Mouse (Mus musculus): ENCODE results near the gene Lingo2. TPM values are rescaled to one million over a fixed set of nuclear protein-coding genes. Genes with fewer than 3 reads are reported as not detected.
A peak's percentile ranks its signal among the peaks of the same experiment; 100 is the strongest.

The Lingo2 gene
- polyA plus RNA-seq, 1 experiment from 2014 or later = 1.0 TPM

- H3K9ac ChIP-seq (ENCODE audit: low read length) = no peak overlapping the region
- no peak overlapping the region for H3K4me3 ChIP-seq (ENCODE audit: low read depth, low read length)
- H3K4me1 ChIP-seq (replicated peaks; ENCODE audit: control insufficient read depth, insufficient read depth, low read length) = no peaks in the 10 kb centered on the region
- H3K9me3 ChIP-seq (ENCODE audit: control insufficient read depth, low read length) = no peaks in the 10 kb centered on the region
- no peak for ATAC-seq (replicated peaks; ENCODE audit: low FRiP score, low TSS enrichment, low read depth)
- H3K4me2 ChIP-seq (ENCODE audit: low read length) = no peak overlapping the region
- no peaks in the 10 kb centered on the region for H3K27me3 ChIP-seq (replicated peaks; ENCODE audit: control insufficient read depth, insufficient read depth, low read length)
- H3K36me3 ChIP-seq (ENCODE audit: control insufficient read depth, insufficient read depth, low read length) = no peaks in the 10 kb centered on the region
- H3K27ac ChIP-seq (ENCODE audit: low read depth) = no peak overlapping the region
- 93% methylated on average over 1 of the region's 1 CpGs for whole genome bisulfite sequencing
- no peak for DNase-seq (ENCODE audit: low spot score)
These were observed 646.3 kb downstream of the Lingo2 start for GRCm38 (mm10) chr4:36305228-36305627.

- H3K9ac ChIP-seq (ENCODE audit: low read length) = no peak overlapping the region
- H3K27me3 ChIP-seq (replicated peaks; ENCODE audit: control insufficient read depth, insufficient read depth, low read length) = no peaks in the 10 kb centered on the region
- H3K9me3 ChIP-seq (ENCODE audit: control insufficient read depth, low read length) = no peaks in the 10 kb centered on the region
- peak overlapping the region; percentile 18 for H3K4me3 ChIP-seq (ENCODE audit: low read depth, low read length)
- H3K4me1 ChIP-seq (replicated peaks; ENCODE audit: control insufficient read depth, insufficient read depth, low read length) = no peaks in the 10 kb centered on the region
- DNase-seq (ENCODE audit: low spot score) = no peak
- no peak for ATAC-seq (replicated peaks; ENCODE audit: low FRiP score, low TSS enrichment, low read depth)
- H3K27ac ChIP-seq (ENCODE audit: low read depth) = no peak overlapping the region
- peak overlapping the region; percentile 39 for H3K4me2 ChIP-seq (ENCODE audit: low read length)
- no peaks in the 10 kb centered on the region for H3K36me3 ChIP-seq (ENCODE audit: control insufficient read depth, insufficient read depth, low read length)
- 56% methylated on average over 8 of the region's 8 CpGs for WGBS
These were observed 661.9 kb downstream of the Lingo2 start for GRCm38 (mm10) chr4:36289701-36290053.

- H3K27me3 ChIP-seq (replicated peaks; ENCODE audit: control insufficient read depth, insufficient read depth, low read length) = no peaks in the 10 kb centered on the region
- peak overlapping the region; percentile 18 for H3K4me3 ChIP-seq (ENCODE audit: low read depth, low read length)
- H3K27ac ChIP-seq (ENCODE audit: low read depth) = no peak overlapping the region; the same call in 1 of the 2 replicates
- no peaks in the 10 kb centered on the region for H3K9me3 ChIP-seq (ENCODE audit: control insufficient read depth, low read length)
- ATAC-seq (replicated peaks; ENCODE audit: low FRiP score, low TSS enrichment, low read depth) (no peak; the same call in 1 of the 2 replicates), DNase-seq (ENCODE audit: low spot score) (peak; percentile 68)
- H3K4me1 ChIP-seq (replicated peaks; ENCODE audit: control insufficient read depth, insufficient read depth, low read length) = no peaks in the 10 kb centered on the region
- H3K9ac ChIP-seq (ENCODE audit: low read length) = no peak overlapping the region
- H3K36me3 ChIP-seq (ENCODE audit: control insufficient read depth, insufficient read depth, low read length) = no peaks in the 10 kb centered on the region
- 9% methylated on average over 17 of the region's 17 CpGs for WGBS
- H3K4me2 ChIP-seq (ENCODE audit: low read length) = peak overlapping the region; percentile 39
These were observed 662.5 kb downstream of the Lingo2 start for GRCm38 (mm10) chr4:36288813-36289700.

- no peak overlapping the region for H3K27ac ChIP-seq (ENCODE audit: low read depth)
- ATAC-seq (replicated peaks; ENCODE audit: low FRiP score, low TSS enrichment, low read depth) = no peak
- 76% methylated on average over 2 of the region's 2 CpGs for WGBS
These were observed 688.9 kb downstream of the Lingo2 start for GRCm38 (mm10) chr4:36262436-36263169.

GRCm38 (mm10) chr4:36186231-36186922 lies 765.2 kb downstream of the Lingo2 start:
- H3K27me3 ChIP-seq (replicated peaks; ENCODE audit: control insufficient read depth, insufficient read depth, low read length) = no peaks in the 10 kb centered on the region
- H3K4me3 ChIP-seq (ENCODE audit: low read depth, low read length) = no peak overlapping the region
- H3K4me2 ChIP-seq (ENCODE audit: low read length) = no peak overlapping the region
- H3K4me1 ChIP-seq (replicated peaks; ENCODE audit: control insufficient read depth, insufficient read depth, low read length) = no peaks in the 10 kb centered on the region
- 22% methylated on average over 7 of the region's 7 CpGs for WGBS
- no peaks in the 10 kb centered on the region for H3K9me3 ChIP-seq (ENCODE audit: control insufficient read depth, low read length)
- H3K27ac ChIP-seq (ENCODE audit: low read depth) = no peak overlapping the region
- H3K36me3 ChIP-seq (ENCODE audit: control insufficient read depth, insufficient read depth, low read length) = no peaks in the 10 kb centered on the region
- H3K9ac ChIP-seq (ENCODE audit: low read length) = no peak overlapping the region
- ATAC-seq (replicated peaks; ENCODE audit: low FRiP score, low TSS enrichment, low read depth) (no peak), DNase-seq (ENCODE audit: low spot score) (no peak)

More at GRCm38 (mm10) chr4:36262436-36263169, 688.9 kb downstream of the Lingo2 start:
- no peak overlapping the region for H3K4me3 ChIP-seq (ENCODE audit: low read depth, low read length)
- H3K9ac ChIP-seq (ENCODE audit: low read length) = no peak overlapping the region
- H3K4me1 ChIP-seq (replicated peaks; ENCODE audit: control insufficient read depth, insufficient read depth, low read length) = no peaks in the 10 kb centered on the region
- no peak overlapping the region for H3K4me2 ChIP-seq (ENCODE audit: low read length)
- H3K9me3 ChIP-seq (ENCODE audit: control insufficient read depth, low read length) = no peaks in the 10 kb centered on the region
- no peaks in the 10 kb centered on the region for H3K36me3 ChIP-seq (ENCODE audit: control insufficient read depth, insufficient read depth, low read length)
- H3K27me3 ChIP-seq (replicated peaks; ENCODE audit: control insufficient read depth, insufficient read depth, low read length) = no peaks in the 10 kb centered on the region
- DNase-seq (ENCODE audit: low spot score) = no peak

GRCm38 (mm10) chr4:36183643-36184042 lies 767.9 kb downstream of the Lingo2 start:
- ATAC-seq (replicated peaks; ENCODE audit: low FRiP score, low TSS enrichment, low read depth) = no peak
- Histone ChIP-seq H3K27ac (ENCODE audit: low read depth) (no peak overlapping the region), H3K9me3 (ENCODE audit: control insufficient read depth, low read length) (no peaks in the 10 kb centered on the region), H3K4me1 (replicated peaks; ENCODE audit: control insufficient read depth, insufficient read depth, low read length) (no peaks in the 10 kb centered on the region), H3K4me2 (ENCODE audit: low read length) (no peak overlapping the region), H3K9ac (ENCODE audit: low read length) (no peak overlapping the region), H3K36me3 (ENCODE audit: control insufficient read depth, insufficient read depth, low read length) (no peaks in the 10 kb centered on the region), H3K4me3 (ENCODE audit: low read depth, low read length) (no peak overlapping the region), H3K27me3 (replicated peaks; ENCODE audit: control insufficient read depth, insufficient read depth, low read length) (no peaks in the 10 kb centered on the region)
- 47% methylated on average over 4 of the region's 4 CpGs for WGBS
- DNase-seq (ENCODE audit: low spot score) = no peak

- Histone ChIP-seq H3K27me3 (replicated peaks; ENCODE audit: control insufficient read depth, insufficient read depth, low read length) (no peaks in the 10 kb centered on the region), H3K4me2 (ENCODE audit: low read length) (no peak overlapping the region), H3K4me1 (replicated peaks; ENCODE audit: control insufficient read depth, insufficient read depth, low read length) (no peaks in the 10 kb centered on the region), H3K9ac (ENCODE audit: low read length) (no peak overlapping the region), H3K4me3 (ENCODE audit: low read depth, low read length) (no peak overlapping the region), H3K27ac (ENCODE audit: low read depth) (no peak overlapping the region), H3K36me3 (ENCODE audit: control insufficient read depth, insufficient read depth, low read length) (no peaks in the 10 kb centered on the region), H3K9me3 (ENCODE audit: control insufficient read depth, low read length) (no peaks in the 10 kb centered on the region)
- DNase-seq (ENCODE audit: low spot score) (no peak), ATAC-seq (replicated peaks; ENCODE audit: low FRiP score, low TSS enrichment, low read depth) (no peak)
- 32% methylated on average over 1 of the region's 1 CpGs for WGBS
These were observed 781.4 kb downstream of the Lingo2 start for GRCm38 (mm10) chr4:36170099-36170498.

GRCm38 (mm10) chr4:36131341-36131740 lies 820.2 kb downstream of the Lingo2 start:
- no peak overlapping the region for H3K9ac ChIP-seq (ENCODE audit: low read length)
- no peak for ATAC-seq (replicated peaks; ENCODE audit: low FRiP score, low TSS enrichment, low read depth)
- H3K36me3 ChIP-seq (ENCODE audit: control insufficient read depth, insufficient read depth, low read length) = no peaks in the 10 kb centered on the region
- no peaks in the 10 kb centered on the region for H3K4me1 ChIP-seq (replicated peaks; ENCODE audit: control insufficient read depth, insufficient read depth, low read length)
- no peak overlapping the region for H3K4me3 ChIP-seq (ENCODE audit: low read depth, low read length)
- no peak overlapping the region for H3K4me2 ChIP-seq (ENCODE audit: low read length)
- no peaks in the 10 kb centered on the region for H3K9me3 ChIP-seq (ENCODE audit: control insufficient read depth, low read length)
- H3K27ac ChIP-seq (ENCODE audit: low read depth) = no peak overlapping the region
- H3K27me3 ChIP-seq (replicated peaks; ENCODE audit: control insufficient read depth, insufficient read depth, low read length) = no peaks in the 10 kb centered on the region
- DNase-seq (ENCODE audit: low spot score) = no peak
